Comparison of ENCODE assay signal across 10 mouse cellular contexts in the genomic region with DNA sequence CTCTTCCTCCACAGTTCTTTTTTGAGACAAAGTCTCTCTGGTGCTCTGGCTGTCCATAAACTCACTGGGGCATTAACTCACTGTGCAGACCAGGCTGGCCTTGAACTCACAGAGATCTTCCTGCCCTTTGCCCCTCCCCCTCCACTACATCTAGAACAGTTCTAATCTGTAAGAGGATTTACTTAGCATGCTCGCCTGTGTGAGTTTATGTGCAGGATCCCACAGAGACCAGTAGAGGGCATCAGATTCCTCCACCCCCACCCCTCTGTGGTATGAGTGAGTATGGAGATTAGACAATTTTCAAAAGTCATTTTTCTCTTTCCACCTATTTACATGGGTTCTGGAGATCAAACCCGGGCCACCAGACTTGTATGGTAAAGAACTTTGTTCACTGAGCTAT. TPM values are rescaled to one million over a fixed set of nuclear protein-coding genes. Genes with fewer than 3 reads are reported as not detected.
A peak's percentile ranks its signal among the peaks of the same experiment; 100 is the strongest.
DNase-seq lines count a peak whose midpoint lies in the region; ATAC-seq and TF ChIP-seq lines count a peak whose summit lies in the region.
"Had no signal": no experiment of that assay in that cellular context is flagged by ENCODE, and none has a peak within 500 bp of the region (broad histone marks: within the 10 kb centered on the region; RNA-seq: fewer than 3 reads in every experiment).

No protein-coding gene starts in this region.

- DNase-seq in gastrocnemius, adult 2 months: no peak
- no peak for DNase-seq in gastrocnemius, postnatal 36 days
- DNase-seq in 416B (ENCODE audit: low read depth) (peak; percentile 92), R1 (ENCODE audit: low read depth, low spot score) (peak; percentile 78)
- peak; percentile 42 for DNase-seq in lung, postnatal 36 days
- no peak for DNase-seq in layer of hippocampus, postnatal 25 days (ENCODE audit: extremely low spot score in 1 of 2, low spot score in 1 of 2)
- no peak for DNase-seq in left cerebral cortex, adult 9 months (ENCODE audit: low spot score in 2 of 2)

- no peak overlapping the region for H3K27ac ChIP-seq in gastrocnemius, adult 2 months
- H3K27ac ChIP-seq: hindbrain, embryonic 15.5 days; midbrain, embryonic 12.5 days had no signal

- no peak for ATAC-seq in cerebellum, adult (ENCODE audit: insufficient number of reproducible peaks, low FRiP score, low TSS enrichment)

- H3K4me3 ChIP-seq in gastrocnemius, adult 2 months: no peak overlapping the region
- H3K4me3 ChIP-seq: hindbrain, embryonic 15.5 days; midbrain, embryonic 12.5 days had no signal

- peak; percentile 50 for TF ChIP-seq CTCF in gastrocnemius, adult 2 months (IDR thresholded peaks at IDR 0.05)

- intact Hi-C loops in gastrocnemius, adult 2 months (cut with DNase I): no loop called here
- intact Hi-C loops in gastrocnemius, postnatal 36 days (cut with DNase I): no loop called here

RNA-seq across cellular contexts. Expression of a gene that starts 6.3 kb away (rescaled TPM):
- total RNA-seq in gastrocnemius, adult 2 months (2021): 100 to 1,000 TPM in 1 of 2 experiments, 10 to 100 TPM in 1; 84.9 to 302 TPM
- total RNA-seq in gastrocnemius, postnatal 36 days (2021): 100 to 1,000 TPM; 128 to 161 TPM
- 10 to 100 TPM; 31.2 to 34.8 TPM for total RNA-seq in layer of hippocampus, postnatal 25 days (2021)

RNA-seq across cellular contexts. Expression of a gene that starts 56.3 kb away (rescaled TPM):
- 10 to 100 TPM; 54.2 to 56.2 TPM for total RNA-seq in gastrocnemius, adult 2 months (2021)
- total RNA-seq in gastrocnemius, postnatal 36 days (2021): 10 to 100 TPM; 45.3 to 53.5 TPM
- 10 to 100 TPM; 83.5 to 87.1 TPM for total RNA-seq in layer of hippocampus, postnatal 25 days (2021)

Comparison
In these comparisons a context has a peak if more than half of its experiments do, and no peak if none do; other contexts are left out.
1. DNase-seq: peak in 416B (single experiment), R1 (single experiment) and lung, postnatal 36 days (single experiment); none in gastrocnemius, adult 2 months (single experiment), gastrocnemius, postnatal 36 days (0 of 2), layer of hippocampus, postnatal 25 days (0 of 2) and left cerebral cortex, adult 9 months (0 of 2).